Mouse (Mus musculus) small intestine, adult 10 weeks (tissue): ENCODE data around the gene Serpinb9c. TPM values are rescaled to one million over a fixed set of nuclear protein-coding genes. Genes with fewer than 3 reads are reported as not detected.

Experiments used
- polyA plus RNA-seq: library from polyadenylated mRNA; stranded (reverse); fragments of 350-450 nt; fragmentation: Illumina TruSeq; extraction: RNeasy Lipid Tissue Mini Kit (QIAGEN cat#74804); gene quantifications from one replicate; pipeline ENCODE4 v1.2.3, GENCODE M21; 2014; ENCODE audit warnings: low replicate concordance

Gene Serpinb9c
- polyA plus RNA-seq: not detected

DNA sequence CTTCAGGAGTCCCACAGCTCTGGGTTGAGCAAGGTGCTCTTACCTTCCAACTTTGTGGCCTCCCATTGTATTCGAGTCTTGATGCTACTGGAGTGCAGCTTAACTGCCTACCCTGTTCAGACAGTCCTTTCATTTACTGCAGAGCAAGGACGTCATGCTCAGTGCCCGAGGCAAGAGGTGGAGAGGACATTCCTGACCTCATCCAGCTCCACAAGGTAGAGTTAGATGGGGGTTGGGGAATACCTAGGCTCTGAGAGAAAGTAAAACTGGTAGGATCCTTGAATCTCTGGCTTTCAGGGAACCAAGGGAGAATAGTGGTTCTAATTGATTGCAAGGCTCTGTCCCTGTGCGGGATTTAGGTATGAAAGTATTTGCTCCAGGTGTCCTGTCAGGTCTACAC lies at the start of gene Serpinb9c:
Serpinb9c (minus strand) TSS at position 101 of the 400 bp plus-strand sequence.

DNA sequence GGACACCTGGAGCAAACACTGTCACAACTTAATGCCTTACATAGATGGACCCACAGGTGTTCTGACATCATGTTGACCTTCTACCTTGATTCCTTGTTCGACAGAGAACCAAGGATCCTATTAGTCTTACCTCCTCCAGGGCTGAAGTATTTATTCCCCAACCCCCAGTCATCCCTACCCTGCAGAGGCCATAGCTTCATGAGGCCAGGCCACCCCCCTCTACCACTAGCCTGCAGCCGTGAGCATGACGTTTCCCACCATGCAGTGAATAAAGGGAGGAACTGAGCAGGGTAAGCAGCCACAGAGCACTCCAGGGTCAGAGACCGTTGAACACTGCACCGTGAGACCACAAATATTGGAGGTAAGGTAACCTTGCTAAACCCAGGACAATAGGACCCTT lies 33.1 kb upstream of the Serpinb9c start, which contains the start of gene Serpinb9d:
Serpinb9d (plus strand) TSS at position 301 of the 400 bp plus-strand sequence.

Other genes with a start within 250 kb of the Serpinb9c start
- 16.1 TPM for gene Serpinb6b, start 194.5 kb downstream of the Serpinb9c start, polyA plus RNA-seq
- 22.4 TPM for gene Serpinb9, start 156.5 kb downstream of the Serpinb9c start, polyA plus RNA-seq
- not detected for gene Serpinb9b, start 132.3 kb downstream of the Serpinb9c start, polyA plus RNA-seq
- gene Serpinb1b, start 81.2 kb downstream of the Serpinb9c start, polyA plus RNA-seq: 0.41 TPM
- gene Serpinb9d, start 33.2 kb upstream of the Serpinb9c start, polyA plus RNA-seq: not detected
- gene Serpinb9e, start 89.9 kb upstream of the Serpinb9c start, polyA plus RNA-seq: not detected
- not detected for gene Serpinb9f, start 164.3 kb upstream of the Serpinb9c start, polyA plus RNA-seq
- not detected for gene Gm11397, start 236.0 kb upstream of the Serpinb9c start, polyA plus RNA-seq